Mouse (Mus musculus): ENCODE measurements around the gene Nfkbie.

Gene Nfkbie

DNA sequence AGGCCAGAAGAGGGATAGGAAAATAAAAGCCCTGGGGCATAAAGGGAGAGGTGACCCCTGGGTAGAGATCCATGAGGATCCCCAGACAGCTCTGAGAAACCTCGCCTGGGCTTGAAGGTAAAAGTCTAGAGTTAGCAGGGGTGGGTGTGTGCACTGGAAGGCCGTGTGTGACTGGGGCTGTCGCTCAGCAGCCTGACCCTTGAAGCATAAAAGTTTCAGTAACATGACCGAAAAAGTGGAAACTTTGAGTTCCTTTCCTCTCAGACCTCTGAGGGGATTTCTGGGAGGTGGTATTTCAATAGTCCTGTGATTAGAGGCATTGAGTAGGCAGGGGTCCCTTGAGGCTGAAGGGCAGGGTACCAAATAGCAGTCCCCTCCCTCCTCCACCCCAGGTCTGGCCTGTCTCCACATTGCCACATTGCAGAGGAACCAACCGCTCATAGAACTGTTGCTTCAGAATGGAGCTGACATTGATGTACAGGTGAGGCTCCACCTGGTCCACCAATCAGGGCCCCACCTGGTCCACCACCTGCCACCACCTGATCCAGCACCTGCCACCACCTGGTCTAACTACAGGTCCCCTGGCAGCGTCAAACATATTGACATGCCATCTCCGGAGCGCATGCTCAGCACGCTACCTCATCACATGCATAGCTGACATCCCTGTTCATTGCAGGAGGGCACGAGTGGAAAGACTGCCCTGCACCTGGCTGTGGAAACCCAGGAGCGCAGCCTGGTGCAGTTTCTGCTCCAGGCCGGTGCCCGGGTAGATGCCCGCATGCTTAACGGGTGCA is 4.4 kb downstream of the Nfkbie start:
- DNase-seq (ENCODE audit: low read depth, low spot score) = no peak

DNA sequence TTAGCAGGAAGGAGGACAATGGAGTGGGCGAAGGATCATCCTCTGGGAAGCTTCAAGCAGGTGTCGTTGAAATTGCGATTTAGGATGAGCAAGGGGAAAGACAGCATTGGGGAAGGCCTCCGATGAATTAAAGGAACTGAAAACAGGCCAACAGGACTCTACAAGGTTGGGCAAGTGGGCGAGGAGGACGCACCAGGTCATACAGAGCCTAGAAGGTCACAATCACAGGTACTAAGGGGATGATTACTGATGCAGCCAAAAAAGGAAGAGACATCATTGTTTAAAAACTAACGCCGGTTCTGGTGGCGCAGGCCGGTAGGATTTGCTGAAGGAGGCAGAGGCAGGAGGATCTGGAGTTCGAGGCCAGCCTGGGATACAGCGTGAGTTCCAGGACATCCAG is 7.7 kb downstream of the Nfkbie start:
- DNase-seq (ENCODE audit: low read depth, low spot score) = no peak

DNA sequence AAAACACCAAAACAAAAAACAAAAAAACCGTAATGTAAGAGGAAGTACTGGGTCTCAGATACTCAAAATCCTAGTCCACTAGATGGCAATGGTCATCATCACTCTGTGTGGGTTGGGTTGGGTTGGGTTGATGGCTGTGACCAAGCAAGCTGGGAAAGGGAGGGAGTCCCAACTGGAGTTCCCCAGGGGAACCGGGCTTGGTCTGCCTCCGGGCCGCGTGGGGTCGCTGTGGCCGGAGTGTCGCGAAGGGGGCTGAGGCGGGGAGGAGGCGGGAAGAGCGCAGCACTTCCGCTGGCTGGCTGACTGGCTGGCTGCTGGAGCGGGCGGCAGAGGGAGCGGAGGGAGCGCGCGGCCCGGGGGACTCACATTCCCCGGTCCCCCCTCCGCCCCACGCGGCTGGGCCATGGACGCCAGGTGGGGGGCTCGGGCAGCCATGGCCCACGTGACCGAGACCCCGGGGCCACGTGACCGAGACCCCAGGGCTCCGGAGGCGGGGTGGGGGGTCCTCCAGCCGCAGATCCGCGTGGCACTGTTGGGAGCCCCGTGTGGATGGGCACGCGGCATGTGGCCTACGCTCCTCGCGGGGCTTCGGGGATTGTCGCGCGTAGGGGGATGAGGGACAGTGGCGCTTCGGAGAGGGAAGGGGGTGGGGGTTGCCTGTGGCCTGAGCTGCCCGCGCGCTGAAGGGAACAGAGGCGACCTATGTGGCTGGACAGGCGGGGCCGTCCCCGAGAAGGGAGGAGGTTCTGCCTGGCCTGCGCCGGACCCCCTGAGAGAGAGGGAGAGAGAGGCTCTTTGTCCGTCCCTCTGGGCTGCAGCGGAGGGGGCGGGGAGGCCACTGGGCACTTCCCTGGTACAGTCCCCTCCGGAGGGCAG is 8.4 kb downstream of the Nfkbie start, which contains the start of gene Slc35b2:
Slc35b2 (plus strand) TSS at position 220 of the 876 bp plus-strand sequence.
- DNase-seq (ENCODE audit: low read depth, low spot score) = peak; percentile 96

DNA sequence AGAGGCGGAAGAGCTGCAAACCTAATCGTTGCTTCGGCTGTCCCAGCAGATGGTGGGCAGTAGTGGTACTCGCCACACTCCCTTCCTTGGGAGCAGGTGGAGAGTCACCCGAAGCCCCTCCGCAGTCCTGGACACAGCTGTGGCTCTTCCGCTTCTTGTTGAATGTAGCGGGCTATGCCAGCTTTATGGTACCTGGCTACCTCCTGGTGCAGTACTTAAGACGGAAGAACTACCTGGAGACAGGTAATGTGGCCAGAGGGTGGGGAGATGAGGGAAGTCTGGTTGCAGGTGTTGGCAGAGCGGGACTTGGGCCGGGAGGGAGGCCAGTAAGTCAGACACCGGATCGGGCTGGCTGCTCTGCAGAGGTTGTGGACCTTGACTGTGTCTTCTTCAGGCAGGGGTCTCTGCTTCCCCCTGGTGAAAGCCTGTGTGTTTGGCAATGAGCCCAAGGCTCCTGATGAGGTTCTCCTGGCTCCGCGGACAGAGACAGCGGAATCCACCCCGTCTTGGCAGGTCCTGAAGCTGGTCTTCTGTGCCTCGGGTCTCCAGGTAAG is 9.1 kb downstream of the Nfkbie start:
- DNase-seq (ENCODE audit: low read depth, low spot score) = no peak

DNA sequence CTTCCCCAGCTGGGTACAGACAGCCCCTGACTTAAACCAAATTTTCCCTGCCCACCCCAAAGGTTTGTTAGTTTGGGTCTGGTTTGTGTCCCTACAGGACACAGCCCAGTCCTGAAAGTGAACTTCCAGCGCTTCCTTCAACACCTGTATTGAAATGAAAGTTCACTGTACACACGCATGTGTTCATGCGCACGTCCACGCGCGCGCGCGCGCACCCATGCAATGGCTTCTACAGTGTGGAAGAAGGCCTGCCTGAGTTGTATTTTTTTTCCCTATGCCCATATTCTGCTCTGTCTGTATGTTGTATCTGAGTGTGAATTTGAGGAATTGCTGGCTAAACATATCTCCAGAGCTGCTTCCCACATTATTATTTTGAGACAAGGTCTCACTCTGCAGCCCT is 9.6 kb downstream of the Nfkbie start:
- DNase-seq (ENCODE audit: low read depth, low spot score) = no peak

DNA sequence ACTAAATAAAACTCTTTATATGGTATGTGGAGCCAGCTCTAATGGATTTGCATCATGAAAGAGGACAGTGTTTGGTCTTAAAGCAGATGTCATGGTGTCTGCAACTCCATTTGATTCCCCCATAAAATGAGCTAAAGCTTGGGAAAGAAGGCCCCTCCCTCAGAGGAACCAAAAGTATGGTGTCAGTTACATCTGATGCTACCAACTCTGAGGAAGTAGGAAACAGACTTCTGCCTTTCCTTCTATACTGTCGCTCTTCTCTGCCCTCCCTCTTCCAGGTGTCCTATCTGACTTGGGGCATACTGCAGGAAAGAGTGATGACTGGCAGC is 10.5 kb downstream of the Nfkbie start:
- peak; percentile 22 for DNase-seq (ENCODE audit: low read depth, low spot score)

DNA sequence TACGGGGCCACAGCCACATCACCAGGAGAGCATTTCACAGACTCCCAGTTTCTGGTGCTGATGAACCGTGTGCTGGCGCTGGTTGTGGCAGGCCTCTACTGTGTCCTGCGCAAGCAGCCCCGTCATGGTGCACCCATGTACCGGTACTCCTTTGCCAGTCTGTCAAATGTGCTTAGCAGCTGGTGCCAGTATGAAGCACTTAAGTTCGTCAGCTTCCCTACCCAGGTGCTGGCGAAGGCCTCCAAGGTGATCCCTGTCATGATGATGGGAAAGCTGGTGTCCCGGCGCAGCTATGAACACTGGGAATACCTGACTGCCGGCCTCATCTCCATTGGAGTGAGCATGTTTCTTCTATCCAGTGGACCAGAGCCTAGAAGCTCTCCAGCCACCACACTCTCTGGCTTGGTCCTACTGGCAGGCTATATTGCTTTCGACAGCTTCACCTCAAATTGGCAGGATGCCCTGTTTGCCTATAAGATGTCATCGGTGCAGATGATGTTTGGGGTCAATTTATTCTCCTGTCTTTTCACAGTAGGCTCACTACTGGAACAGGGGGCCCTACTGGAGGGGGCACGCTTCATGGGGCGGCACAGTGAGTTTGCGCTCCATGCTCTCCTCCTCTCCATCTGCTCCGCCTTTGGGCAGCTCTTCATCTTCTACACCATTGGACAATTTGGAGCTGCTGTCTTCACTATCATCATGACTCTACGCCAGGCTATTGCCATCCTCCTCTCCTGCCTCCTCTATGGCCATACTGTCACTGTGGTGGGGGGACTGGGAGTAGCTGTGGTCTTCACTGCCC is 11.1 kb downstream of the Nfkbie start:
- DNase-seq (ENCODE audit: low read depth, low spot score) = peak; percentile 65

DNA sequence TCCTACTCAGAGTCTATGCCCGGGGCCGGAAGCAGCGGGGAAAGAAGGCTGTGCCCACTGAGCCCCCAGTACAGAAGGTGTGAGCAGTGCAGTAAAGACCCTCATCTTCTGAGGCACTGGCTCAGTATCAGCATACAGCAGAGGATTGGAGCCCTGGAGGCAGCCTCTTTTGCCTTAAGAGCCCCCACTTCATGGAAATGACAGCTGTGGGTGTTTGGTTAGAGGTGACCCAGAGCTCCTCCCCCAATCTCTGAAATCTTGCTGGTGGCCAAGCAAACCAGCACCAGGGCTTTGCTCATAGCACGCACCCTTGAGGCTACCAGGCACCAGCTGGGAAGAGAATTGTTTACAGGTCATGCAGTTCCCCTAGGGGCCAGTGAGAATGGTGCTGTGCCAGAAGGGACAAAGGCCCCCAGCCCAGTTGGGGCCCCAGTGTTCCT is 11.7 kb downstream of the Nfkbie start:
- peak; percentile 45 for DNase-seq (ENCODE audit: low read depth, low spot score)

DNA sequence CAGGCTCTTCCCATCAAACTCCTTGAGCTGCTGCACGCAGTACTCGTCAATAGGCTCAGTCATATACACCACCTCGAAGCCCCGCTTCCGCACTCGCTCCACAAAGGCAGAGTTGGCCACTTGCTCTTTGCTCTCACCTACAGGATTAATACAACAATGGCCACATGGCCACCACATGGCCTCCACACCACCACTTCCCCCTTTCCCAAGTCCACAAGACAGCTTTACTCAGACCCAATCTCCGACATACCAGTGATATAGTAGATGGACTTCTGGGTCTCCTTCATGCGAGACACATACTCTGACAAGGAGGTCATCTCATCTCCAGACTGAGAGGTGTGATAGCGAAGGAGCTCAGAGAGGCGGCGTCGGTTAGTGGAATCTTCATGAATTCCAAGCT is 13.5 kb downstream of the Nfkbie start:
- DNase-seq (ENCODE audit: low read depth, low spot score) = no peak

DNA sequence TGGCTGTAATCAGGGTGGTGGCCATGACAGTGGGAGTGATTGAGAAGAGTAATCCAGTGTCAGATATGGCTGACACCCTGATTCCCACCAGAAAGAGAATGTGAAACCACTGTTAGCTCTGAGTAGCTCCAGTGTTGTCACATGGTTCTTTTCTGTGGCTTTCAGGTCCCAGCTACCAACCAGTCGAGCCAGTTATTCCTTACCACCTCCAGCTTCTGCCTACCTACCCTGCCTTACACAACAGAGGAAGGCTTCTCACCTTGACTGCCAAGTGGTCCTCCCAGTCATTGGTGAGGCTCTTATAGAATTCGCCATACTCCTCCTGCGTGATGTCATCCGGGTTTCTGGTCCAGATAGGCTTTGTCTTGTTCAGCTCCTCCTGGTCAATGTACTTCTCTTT is 14.5 kb downstream of the Nfkbie start:
- no peak for DNase-seq (ENCODE audit: low read depth, low spot score)

DNA sequence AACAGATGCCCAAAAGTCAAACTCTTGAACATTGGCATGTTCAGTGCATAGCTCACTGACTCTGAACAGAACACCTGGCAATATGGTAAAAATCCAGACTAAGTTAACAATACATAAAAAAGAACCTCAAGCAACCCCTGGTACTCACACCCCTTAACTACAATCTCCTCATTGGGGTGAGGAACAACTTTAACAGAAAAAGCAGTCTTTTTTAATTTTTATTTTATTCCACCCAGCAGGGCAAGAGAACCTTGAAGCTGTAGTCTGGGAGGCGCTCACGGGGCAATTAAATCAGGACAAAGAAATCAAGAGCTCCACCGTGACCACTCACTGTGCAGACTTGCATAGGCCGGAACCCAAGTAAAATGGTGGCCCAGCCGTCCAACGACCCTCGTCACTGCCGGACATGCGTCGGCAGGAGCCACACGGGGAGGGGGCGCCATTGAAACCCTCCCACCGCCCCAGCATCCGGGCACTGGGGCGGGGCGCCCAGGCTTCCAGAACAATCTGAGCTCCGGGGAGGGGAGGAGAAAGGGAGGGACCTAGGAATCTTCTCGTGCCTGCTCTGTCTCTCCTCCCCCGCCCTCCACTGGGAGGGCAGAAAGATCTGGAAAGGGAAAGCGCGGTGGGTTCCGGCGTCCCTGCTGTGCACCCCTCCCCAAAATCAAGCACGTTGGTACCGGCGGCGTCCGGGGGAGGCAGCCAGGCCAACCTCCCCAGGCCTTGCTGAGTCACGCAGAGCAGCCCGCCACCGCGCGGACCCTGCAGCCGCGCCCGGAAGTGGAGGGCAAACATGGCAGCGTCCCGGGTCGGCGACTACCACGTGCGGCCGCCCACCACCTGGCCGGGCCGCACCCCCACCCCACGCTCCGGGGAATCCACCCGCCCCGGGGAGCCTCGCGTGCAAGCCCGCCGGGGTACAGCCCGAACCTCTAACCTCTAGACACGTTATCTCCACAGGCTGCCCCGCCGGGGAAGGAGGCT is 16.9 kb downstream of the Nfkbie start:
- peak; percentile 82 for DNase-seq (ENCODE audit: low read depth, low spot score)

DNA sequence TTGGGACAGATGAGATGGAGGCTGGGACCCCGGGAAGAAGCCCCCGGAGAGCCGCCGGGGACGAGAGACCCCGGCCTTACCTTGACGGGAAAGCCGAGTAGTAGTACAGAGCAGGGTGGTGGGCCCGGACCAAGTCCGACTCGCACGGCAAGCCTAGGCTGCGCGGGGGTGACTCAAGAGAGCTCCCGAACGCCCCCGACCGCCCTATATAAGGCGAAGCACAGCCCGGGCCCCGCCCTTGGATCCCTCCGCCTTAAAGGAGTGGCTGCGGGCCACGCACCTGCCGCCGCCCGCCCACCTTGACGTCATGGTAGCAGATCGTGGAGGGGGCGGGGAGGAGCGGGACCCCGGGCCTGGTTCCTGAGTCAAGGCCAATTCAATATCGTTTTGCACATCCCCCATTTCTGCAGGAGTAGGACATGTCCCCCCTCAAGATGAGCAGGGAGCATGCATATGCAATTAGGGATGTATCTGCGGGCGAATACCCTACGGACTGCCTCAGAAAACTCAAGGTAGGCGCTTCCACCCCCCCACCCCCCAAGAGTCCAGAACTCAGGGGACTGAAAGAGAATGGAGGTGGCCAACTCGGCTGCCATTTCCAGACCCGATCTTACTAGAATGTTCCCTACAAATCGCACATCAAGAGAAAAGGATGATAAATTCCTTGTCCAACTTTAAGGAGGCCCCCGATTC is 17.7 kb downstream of the Nfkbie start, which contains the start of gene Hsp90ab1:
Hsp90ab1 (minus strand) TSS at position 185 of the 693 bp plus-strand sequence.
- DNase-seq (ENCODE audit: low read depth, low spot score) = peak; percentile 95

DNA sequence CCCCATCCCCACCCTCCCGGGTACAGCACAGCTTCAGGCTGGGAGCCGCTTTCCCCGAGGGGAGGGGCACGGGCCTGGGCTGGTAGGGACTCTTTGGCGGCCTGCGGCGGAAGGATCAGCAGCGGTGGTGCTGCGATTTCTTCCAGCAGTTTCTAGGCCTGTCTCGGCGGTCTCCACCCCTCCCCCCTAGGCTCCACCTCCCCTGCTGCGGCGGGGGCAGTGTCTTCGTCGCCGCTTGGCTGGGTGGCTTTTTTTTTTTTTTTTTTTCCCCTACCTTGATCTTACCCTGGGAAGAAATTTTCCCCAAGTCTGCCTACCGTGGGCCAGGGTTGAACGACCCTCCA is 18.2 kb downstream of the Nfkbie start:
- DNase-seq (ENCODE audit: low read depth, low spot score) = peak; percentile 94

DNA sequence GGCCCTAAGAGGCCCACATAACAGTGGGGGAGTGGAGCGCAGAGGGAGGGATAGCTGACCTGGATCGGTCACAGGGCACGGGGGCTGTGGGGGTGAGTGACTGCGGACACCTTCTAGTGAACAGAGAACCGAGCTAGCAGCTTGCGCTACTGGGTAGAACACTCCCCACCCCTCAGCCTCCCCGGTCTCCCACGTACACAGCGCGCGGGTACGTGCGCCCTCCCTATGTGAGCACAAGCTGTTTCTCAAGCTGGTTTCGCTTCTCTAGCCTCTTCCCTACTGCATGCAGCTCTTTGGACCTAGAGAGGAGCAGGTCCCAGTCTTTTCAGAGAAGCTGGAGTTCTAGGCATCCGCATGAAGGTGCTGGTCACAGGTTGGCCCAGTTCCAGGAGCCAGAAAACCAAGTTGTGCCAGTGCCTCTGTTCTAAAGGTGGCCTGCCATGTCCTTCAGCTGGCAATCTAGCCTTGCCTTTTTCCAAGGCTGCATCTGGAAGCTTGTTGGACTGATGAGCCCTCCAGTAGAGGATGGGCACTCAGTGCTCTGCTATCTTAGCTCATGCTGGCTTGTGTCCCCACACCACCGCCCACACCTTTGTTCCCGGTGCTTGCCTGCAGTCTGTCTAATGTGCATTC is 18.7 kb downstream of the Nfkbie start:
- DNase-seq (ENCODE audit: low read depth, low spot score) = peak; percentile 75

DNA sequence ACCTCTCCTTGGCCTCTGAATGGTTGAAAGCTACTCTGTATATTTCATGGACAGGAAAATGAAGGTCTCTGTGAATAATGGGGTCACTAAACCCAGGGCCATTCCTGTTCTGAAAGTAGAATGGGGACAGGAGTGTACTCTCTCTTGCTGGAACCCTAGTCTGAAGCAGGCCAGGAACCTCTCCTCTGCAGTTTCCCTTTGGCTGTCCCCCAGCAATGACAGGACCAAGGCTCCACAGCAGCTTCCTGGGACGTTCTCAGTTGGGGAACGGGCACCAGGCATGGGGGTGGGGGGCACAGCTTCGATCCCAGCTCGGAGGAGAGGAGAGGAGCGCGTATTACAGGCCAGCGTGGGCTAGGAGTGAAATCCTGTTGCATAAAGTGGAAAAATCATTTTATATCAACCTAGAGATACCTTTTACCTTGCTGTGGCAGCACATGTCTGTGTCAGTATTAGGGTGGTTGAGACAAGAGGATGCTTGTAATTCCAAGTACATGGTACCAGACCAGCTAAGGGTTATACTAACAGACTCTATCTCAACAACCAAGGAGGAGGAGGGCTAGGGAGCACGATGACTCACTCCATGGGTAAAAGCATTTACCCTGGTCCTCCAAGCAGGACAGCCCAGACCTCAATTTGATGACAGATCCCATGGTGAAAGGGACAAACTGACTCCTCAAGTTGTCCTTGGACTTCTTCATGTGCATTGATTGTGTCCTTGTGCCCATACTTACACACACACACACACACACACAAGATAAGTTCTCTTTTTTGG is 19.8 kb downstream of the Nfkbie start:
- no peak for DNase-seq (ENCODE audit: low read depth, low spot score)

DNA sequence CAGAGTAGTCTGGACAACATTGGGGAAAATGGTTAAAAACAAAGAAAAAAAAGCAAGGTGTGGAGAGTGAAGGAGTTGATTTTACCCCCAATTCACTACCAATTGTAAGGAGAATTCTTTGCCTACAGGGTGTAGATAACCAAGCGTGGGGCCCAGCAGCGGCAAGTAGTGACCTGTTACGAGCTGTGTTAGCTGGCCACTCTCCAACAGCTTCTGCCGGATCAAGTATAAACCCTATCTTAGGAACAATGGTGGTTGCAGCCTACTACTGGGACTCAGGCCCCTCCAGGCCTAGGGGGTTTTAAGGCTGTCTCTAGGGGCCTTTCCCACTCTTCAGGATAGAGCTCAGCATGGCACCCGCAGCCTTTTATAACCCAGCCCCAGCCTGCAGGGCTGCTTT is 22.7 kb downstream of the Nfkbie start:
- no peak for DNase-seq (ENCODE audit: low read depth, low spot score)

DNA sequence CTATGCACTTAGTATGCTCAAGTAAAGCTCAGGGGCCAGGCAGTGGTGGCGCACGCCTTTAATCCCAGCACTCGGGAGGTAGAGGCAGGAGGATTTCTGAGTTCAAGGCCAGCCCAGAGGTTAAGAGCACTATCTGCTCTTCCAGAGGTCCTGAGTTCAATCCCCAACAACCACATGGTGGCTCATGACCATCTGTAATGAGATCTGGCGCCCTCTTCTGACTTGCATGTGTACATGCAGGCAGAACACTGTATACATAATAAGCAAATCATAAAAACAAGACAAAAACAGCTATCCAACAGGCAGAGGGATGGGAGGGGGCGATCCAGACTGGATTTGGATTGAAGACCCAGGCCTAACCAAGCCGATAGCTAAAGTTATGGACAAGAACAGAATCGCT is 23.3 kb downstream of the Nfkbie start:
- peak; percentile 40 for DNase-seq (ENCODE audit: low read depth, low spot score)

DNA sequence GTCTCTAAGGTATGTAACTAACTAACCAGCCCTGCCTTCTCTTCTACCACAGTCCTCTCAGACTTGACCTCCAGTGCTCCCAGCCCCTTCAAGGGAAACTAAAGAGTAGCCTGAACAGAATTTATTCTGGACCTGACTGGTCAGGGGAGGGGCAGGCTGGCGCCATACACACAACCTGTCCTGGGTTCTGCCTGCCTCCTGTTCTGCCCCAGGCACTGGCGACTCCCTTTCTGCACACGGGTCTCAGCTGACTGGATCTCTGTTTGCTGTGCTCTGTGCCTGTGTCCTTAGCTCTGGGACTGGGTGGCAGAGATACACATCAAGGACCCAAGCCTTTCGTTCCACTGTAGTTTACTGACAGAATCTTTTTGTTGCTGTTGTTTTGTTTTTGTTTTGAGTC is 24.1 kb downstream of the Nfkbie start:
- DNase-seq (ENCODE audit: low read depth, low spot score) = no peak

Measured in 3T3-L1 (cell line).